Mouse (Mus musculus): ENCODE results near the gene Mapk9. TPM values are rescaled to one million over a fixed set of nuclear protein-coding genes. Genes with fewer than 3 reads are reported as not detected.
"Not testable (repeated sequence)": the region's sequence is repeated elsewhere in the genome, so short reads cannot be mapped to it uniquely, and the experiment has no call there.

Mapk9 gene
- polyA plus RNA-seq (2012; ENCODE audit: insufficient read depth, insufficient read length, missing spikeins) = 37.6 and 42.6 TPM in 2 replicates

DNA sequence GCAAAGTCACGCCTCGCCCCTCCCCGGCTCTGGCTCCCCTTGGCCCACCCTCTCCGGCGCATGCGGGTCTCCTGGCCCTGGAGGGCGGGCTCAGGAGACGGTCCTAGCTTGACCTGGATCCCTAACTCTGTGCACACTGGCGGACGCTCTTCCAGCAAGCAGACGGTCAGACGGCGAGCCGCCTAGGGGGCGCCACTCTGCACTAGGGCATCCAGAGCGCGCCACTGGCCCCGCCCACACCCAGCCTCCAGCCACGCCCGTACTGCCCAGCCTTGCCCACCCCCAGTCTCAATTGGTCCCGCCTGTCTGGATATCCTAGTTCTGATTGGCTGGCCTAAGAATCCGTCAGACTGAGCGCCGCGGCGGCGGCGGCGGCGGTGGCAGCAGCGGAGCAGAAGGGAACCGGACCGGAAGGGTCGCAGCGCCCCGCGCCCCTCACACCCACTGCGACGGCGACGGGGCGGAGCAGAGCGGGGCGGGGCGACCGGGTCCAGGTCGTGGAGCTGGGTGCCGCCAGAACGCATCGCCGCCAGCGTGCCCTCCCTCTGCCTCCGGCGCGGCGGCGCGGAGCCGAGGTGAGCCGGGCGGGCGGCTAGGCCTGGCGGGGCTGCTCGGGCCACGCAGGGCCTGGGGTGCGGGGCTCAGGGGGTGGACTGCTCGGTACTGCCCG is at the start of gene Mapk9:
Mapk9 (plus strand) TSS at position 351 of the 670 bp plus-strand sequence.
- Histone ChIP-seq H3K4me3 (ENCODE audit: insufficient read depth, low read depth, low read length) (peak within 1 kb of the TSS; percentile 68), H3K27ac (replicated peaks; ENCODE audit: low read depth, low read length) (0 out of 2 replicates have a peak within 1 kb of the TSS, but pooled peaks have one; percentile 7), H3K4me1 (ENCODE audit: control insufficient read depth, insufficient read depth, insufficient read length, low read length) (peaks cover 4% of the 10 kb centered on the region; the same call in 1 of the 2 replicates)

DNA sequence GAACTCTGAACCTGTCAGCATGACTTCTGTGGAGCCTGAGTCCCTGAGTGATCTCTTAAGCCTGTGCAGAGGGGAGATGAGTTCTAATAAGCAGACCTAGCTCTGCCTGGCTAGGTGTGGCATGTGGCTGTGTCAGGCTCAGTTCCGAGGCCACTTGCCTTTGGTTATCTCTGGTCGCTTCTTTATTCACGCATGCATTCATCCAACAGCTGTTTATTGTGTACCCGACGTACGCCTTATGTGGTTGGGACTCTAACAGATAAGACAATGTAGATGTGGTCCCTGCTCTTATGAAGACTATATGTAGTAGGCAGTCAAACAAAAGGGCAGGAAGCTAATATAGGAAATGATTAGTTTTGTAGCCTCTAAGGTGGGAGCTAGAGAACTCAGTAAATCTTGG is 47.6 kb upstream of the Mapk9 start:
- Histone ChIP-seq H3K27ac (replicated peaks; ENCODE audit: low read depth, low read length) (no peak overlapping the region), H3K4me3 (ENCODE audit: insufficient read depth, low read depth, low read length) (no peak overlapping the region), H3K4me1 (ENCODE audit: control insufficient read depth, insufficient read depth, insufficient read length, low read length) (no peaks in the 10 kb centered on the region)

DNA sequence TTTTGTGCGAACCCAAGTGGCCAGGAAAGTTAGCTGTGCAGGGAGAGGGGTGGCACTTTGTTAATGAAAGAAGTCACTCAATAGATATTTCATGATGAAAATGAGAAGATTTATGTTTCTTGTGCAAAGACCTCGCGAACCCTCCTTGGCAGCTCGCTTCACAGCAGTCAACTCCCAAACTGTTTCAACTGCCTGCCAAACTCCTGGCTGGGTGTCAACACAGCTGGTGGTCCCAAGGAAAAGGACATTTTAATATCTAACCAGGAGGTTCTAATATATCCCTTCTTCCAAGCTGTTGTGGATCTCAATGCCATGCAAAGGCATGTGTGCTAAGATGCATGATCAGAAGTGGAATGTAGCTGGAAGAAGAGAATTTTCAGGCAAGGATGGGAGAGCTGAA is 45.0 kb upstream of the Mapk9 start:
- no peak overlapping the region for H3K4me3 ChIP-seq (ENCODE audit: insufficient read depth, low read depth, low read length)
- no peaks in the 10 kb centered on the region for H3K4me1 ChIP-seq (ENCODE audit: control insufficient read depth, insufficient read depth, insufficient read length, low read length)
- no peak overlapping the region for H3K27ac ChIP-seq (replicated peaks; ENCODE audit: low read depth, low read length)

DNA sequence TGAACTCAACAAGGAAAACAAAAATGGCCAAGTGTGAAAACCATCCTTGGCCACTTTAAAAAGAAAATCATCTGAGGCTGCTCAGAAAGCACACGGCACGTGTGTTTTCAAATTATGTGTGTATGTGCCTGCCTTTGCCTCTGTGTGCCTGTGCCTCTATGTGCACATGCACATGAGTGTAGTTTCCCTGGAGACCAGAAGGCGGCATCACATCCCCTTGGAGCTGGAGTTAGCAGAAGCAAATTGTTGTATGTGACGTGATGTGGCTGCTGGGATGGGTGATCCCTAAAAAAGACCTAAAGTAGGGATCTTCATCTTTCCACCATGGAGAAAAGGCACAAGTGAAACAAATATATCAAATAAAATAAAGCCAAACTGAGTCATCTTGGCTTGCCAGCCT is 42.8 kb upstream of the Mapk9 start:
- Histone ChIP-seq H3K4me1 (ENCODE audit: control insufficient read depth, insufficient read depth, insufficient read length, low read length) (no peaks in the 10 kb centered on the region), H3K27ac (replicated peaks; ENCODE audit: low read depth, low read length) (no peak overlapping the region), H3K4me3 (ENCODE audit: insufficient read depth, low read depth, low read length) (no peak overlapping the region)

DNA sequence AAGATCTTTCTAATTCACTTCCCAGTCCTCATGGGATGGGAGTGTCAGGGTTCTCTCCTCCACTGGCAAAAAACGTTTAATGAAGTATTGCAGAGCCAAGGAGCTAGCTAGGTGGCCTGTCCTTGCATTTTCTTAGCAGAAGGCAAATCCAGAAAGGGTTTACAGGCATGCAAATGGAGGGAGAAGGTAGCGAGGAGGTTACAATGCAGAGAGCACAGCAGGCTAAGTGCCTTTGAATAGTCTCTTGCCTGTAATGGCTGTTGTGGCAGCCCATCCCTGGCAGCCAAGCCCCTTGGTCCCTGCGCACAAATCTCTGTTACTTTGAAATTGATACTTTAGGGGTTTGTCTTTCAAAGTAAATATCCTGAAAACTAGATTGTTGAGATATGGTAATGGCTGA is 40.3 kb upstream of the Mapk9 start:
- H3K4me1 ChIP-seq (ENCODE audit: control insufficient read depth, insufficient read depth, insufficient read length, low read length) = no peaks in the 10 kb centered on the region
- no peak overlapping the region for H3K27ac ChIP-seq (replicated peaks; ENCODE audit: low read depth, low read length)
- H3K4me3 ChIP-seq (ENCODE audit: insufficient read depth, low read depth, low read length) = no peak overlapping the region

GRCm38 (mm10) chr11:49808946-49809345 is 37.6 kb upstream of the Mapk9 start:
- Histone ChIP-seq H3K4me1 (ENCODE audit: control insufficient read depth, insufficient read depth, insufficient read length, low read length) (no peaks in the 10 kb centered on the region), H3K4me3 (ENCODE audit: insufficient read depth, low read depth, low read length) (no peak overlapping the region), H3K27ac (replicated peaks; ENCODE audit: low read depth, low read length) (no peak overlapping the region)

DNA sequence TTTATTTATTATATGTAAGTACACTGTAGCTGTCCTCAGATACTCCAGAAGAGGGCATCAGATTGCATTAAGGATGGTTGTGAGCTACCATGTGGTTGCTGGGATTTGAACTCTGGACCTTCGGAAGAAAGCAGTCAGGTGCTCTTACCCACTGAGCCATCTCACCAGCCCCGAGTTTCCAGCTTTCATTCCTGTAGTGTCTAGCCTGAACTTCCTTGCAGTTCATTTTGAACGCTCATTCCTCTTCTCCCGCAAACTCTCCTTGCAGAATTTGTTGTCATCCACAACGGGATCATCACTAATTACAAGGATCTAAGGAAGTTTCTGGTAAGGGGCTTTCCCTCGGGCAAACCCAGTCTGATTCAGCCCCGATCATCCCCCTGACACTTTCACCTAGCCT is 35.9 kb upstream of the Mapk9 start:
- 0 out of 2 replicates have a peak overlapping the region, but pooled peaks have one; percentile 12 for H3K27ac ChIP-seq (replicated peaks; ENCODE audit: low read depth, low read length)
- not testable (repeated sequence) for H3K4me1 ChIP-seq (ENCODE audit: control insufficient read depth, insufficient read depth, insufficient read length, low read length); H3K4me3 ChIP-seq (ENCODE audit: insufficient read depth, low read depth, low read length)

- 0 out of 2 replicates have a peak overlapping the region, but pooled peaks have one; percentile 12 for H3K27ac ChIP-seq (replicated peaks; ENCODE audit: low read depth, low read length)
- H3K4me3 ChIP-seq (ENCODE audit: insufficient read depth, low read depth, low read length) = no peak overlapping the region
- no peaks in the 10 kb centered on the region for H3K4me1 ChIP-seq (ENCODE audit: control insufficient read depth, insufficient read depth, insufficient read length, low read length)
These were observed 35.4 kb upstream of the Mapk9 start for GRCm38 (mm10) chr11:49811099-49811541.

DNA sequence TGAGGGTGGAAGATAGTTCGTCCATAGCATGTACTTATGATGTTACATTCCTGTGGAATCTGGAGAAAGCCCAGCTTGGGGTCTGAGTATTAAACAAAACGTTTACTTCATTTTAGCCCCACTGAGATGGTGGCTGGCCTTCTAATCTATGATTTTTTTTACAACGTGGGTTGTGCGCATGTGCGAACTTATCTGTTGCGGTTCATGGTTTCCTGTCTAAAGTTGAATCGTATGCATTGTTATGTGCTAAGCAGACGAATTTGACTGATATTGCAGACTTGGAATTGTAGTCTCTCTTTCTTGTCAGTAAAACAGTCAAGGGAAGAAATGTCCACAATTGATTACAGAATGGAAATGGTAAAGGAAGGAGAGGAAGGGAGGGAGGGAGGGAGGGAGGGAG is 34.7 kb upstream of the Mapk9 start:
- Histone ChIP-seq H3K4me3 (ENCODE audit: insufficient read depth, low read depth, low read length) (no peak overlapping the region), H3K27ac (replicated peaks; ENCODE audit: low read depth, low read length) (no peak overlapping the region), H3K4me1 (ENCODE audit: control insufficient read depth, insufficient read depth, insufficient read length, low read length) (no peaks in the 10 kb centered on the region)

DNA sequence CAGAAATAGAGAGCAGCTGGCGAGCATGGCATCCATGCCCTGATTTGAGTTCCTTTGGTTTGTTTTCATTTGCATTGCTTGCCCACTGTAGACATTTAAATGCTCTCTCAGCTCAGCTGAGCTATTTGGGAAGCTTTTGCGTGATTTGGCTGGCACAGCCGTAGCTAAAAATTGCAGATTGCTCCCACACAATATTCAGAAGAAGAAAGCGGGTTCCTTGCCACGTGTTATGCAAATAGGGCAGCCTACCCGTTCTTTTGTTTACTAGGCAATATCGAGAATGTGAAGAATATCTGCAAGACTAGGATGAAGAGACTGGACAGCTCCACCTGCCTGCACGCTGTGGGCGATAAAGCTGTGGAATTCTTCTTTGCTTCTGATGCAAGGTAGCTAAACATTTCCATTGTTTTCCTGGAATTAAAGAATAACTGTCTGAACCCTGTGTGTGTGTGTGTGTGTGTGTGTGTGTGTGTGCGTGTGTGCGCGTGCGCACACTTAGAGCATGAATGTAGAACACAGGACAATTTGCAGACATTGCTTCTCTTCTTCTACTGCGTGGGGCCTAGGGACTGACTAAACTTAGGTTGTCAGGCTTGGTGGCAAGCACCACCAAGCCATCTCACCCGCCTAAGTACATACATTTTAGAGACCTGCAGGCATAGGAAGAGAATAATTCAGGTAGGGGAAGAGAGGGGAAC is 27.5 kb upstream of the Mapk9 start:
- H3K4me1 ChIP-seq (ENCODE audit: control insufficient read depth, insufficient read depth, insufficient read length, low read length) = no peaks in the 10 kb centered on the region
- no peak overlapping the region for H3K27ac ChIP-seq (replicated peaks; ENCODE audit: low read depth, low read length)
- no peak overlapping the region for H3K4me3 ChIP-seq (ENCODE audit: insufficient read depth, low read depth, low read length)

DNA sequence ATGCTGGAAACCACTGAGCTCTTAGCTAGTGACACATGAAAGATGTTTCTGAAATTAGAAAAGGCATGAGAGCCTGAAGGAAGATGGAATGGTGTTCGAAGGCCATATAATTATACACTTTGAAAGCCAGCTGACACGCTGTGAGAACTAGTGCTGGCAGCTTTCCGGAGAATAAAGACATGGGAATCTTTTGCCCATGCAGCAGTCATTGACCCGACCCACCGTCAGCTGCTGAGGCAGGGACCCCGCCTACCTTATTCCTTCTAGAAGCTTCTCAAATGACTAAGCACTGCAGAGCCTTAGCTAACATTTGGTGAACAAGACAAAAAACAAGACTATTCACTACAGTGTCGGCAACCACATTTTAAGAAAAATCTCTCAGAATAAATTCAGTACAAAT is 26.9 kb upstream of the Mapk9 start:
- Histone ChIP-seq H3K4me1 (ENCODE audit: control insufficient read depth, insufficient read depth, insufficient read length, low read length) (no peaks in the 10 kb centered on the region), H3K27ac (replicated peaks; ENCODE audit: low read depth, low read length) (no peak overlapping the region), H3K4me3 (ENCODE audit: insufficient read depth, low read depth, low read length) (no peak overlapping the region)

GRCm38 (mm10) chr11:49820928-49821327 is 25.6 kb upstream of the Mapk9 start:
- no peak overlapping the region for H3K27ac ChIP-seq (replicated peaks; ENCODE audit: low read depth, low read length)
- no peaks in the 10 kb centered on the region for H3K4me1 ChIP-seq (ENCODE audit: control insufficient read depth, insufficient read depth, insufficient read length, low read length)
- no peak overlapping the region for H3K4me3 ChIP-seq (ENCODE audit: insufficient read depth, low read depth, low read length)

- no peak overlapping the region for H3K4me3 ChIP-seq (ENCODE audit: insufficient read depth, low read depth, low read length)
- H3K27ac ChIP-seq (replicated peaks; ENCODE audit: low read depth, low read length) = no peak overlapping the region
- no peaks in the 10 kb centered on the region for H3K4me1 ChIP-seq (ENCODE audit: control insufficient read depth, insufficient read depth, insufficient read length, low read length)
These were observed 25.0 kb upstream of the Mapk9 start for GRCm38 (mm10) chr11:49821546-49821945.

DNA sequence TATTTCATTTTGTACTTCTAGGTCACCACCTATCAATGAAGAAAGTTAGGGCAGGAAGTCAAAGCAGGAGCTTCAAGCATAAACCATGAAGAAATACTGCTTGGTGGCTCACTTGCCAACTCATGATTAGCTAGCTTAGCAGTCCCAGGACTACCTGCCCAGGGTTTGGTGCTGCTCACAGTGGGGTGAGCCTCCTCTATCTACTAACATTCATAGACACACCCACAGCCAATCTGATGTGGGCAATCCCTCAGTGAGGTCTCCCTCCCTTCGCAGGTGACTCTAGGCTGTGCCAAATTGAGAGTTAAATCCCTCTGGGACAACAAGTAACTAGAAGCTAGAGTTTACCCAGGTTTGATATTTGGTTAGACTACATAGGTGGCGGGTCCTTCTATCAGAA is 24.2 kb upstream of the Mapk9 start:
- Histone ChIP-seq H3K4me1 (ENCODE audit: control insufficient read depth, insufficient read depth, insufficient read length, low read length) (no peaks in the 10 kb centered on the region), H3K4me3 (ENCODE audit: insufficient read depth, low read depth, low read length) (no peak overlapping the region), H3K27ac (replicated peaks; ENCODE audit: low read depth, low read length) (no peak overlapping the region)

DNA sequence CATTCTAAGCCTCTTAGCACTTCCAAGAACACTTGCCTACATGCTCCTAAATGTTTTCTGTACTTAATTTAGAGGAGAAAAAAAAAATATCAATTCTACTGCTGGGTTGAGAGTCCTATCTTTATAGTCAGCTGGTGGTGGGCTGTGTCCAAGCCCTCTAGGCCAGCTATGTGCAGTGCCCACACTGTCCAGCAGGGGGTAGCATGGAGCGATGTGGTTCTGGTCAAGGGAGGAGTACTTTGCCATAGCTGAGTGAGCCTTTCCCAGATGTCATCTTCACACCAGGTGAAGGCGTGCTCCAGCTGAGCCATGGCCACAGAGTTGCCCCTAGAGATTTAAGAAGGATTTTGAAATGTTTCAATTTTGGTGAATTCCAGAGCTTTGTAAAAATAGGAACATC is 21.7 kb upstream of the Mapk9 start:
- no peak overlapping the region for H3K4me3 ChIP-seq (ENCODE audit: insufficient read depth, low read depth, low read length)
- H3K27ac ChIP-seq (replicated peaks; ENCODE audit: low read depth, low read length) = no peak overlapping the region
- H3K4me1 ChIP-seq (ENCODE audit: control insufficient read depth, insufficient read depth, insufficient read length, low read length) = no peaks in the 10 kb centered on the region

GRCm38 (mm10) chr11:49827243-49827642 is 19.3 kb upstream of the Mapk9 start:
- Histone ChIP-seq H3K4me1 (ENCODE audit: control insufficient read depth, insufficient read depth, insufficient read length, low read length) (no peaks in the 10 kb centered on the region), H3K27ac (replicated peaks; ENCODE audit: low read depth, low read length) (no peak overlapping the region), H3K4me3 (ENCODE audit: insufficient read depth, low read depth, low read length) (no peak overlapping the region)

Data from brown adipose tissue, adult 24 weeks (tissue).